Mouse (Mus musculus) embryonic stem cell, embryonic (primary cell): ENCODE measurements around the gene Baat.
"Not testable (repeated sequence)": the region's sequence is repeated elsewhere in the genome, so short reads cannot be mapped to it uniquely, and the experiment has no call there.

Experiments used
- CTCF ChIA-PET, 4 experiments: fragments of 300-600 bp in 2 of 4; fragments of 350-600 bp in 2 of 4; sonication (Branson Sonifier 250); formaldehyde crosslinking; loops; one replicate each; lab custom pipeline; 2022; ENCODE audit warnings: inconsistent platforms in 2 of 4; lab: Charles Lee
- POLR2A ChIA-PET, 4 experiments: fragments of 300-600 bp in 2 of 4; fragments of 350-600 bp in 2 of 4; sonication (Branson Sonifier 250); formaldehyde crosslinking; loops; one replicate each; lab custom pipeline; 2022; ENCODE audit warnings: antibody characterized with exemption in 4 of 4, inconsistent platforms in 1 of 4; lab: Charles Lee

The Baat gene

DNA sequence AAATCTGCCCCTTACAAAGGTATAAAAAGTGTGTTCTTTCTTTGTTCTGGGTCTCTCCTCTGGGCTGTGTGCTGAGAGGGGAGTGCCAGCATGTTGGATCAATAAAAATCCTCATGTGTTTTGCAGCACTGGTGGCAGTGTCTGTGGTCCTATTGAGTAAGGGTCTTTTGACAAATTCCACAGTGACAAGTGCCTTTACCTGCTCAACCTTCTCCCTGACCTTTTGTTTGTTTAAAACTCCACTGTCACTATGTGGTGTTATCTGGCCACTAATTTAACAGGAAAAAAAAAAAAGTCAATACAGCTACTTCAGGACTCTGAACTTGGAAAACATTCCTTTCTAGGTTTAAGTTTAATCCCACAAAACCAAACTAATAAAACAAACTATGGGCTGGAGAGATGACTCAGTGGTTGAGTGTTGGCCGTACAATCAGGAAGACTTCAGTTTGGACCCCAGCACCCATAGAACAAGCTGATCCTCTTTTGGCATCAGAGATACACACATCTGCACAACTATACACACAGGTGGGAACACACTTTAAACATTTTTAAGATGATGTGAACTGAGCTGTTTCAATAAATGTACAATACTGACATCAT lies 4.0 kb upstream of the Baat start:
- POLR2A ChIA-PET: interaction anchor here in 2 of 4 experiments (0.6 to 0.7 kb wide), 2 partner anchors 53 to 124 kb away, joined by 3 read pairs; no protein-coding TSS in a partner anchor

DNA sequence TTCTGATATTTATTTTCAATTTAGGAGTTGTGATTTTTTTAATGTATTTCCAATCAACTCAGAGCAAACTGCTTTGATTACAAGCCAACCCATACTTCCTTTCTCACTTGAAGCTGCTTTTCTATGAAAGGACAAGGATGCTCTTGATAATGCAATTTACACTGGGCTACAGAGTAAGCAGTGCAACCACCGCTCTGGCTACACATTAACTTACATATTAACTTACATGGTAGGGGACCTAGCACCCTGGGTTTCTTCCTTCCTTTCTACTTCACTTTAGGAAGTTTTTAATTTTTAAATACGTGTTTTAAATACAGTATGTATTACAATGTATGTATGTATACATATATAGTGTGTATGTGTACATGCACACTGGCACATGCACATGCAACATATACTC lies 2.8 kb upstream of the Baat start:
- POLR2A ChIA-PET: no interaction called here
- CTCF ChIA-PET: no interaction called here

More for the DNA sequence above, 4.0 kb upstream of the Baat start:
- CTCF ChIA-PET: not testable (repeated sequence)

DNA sequence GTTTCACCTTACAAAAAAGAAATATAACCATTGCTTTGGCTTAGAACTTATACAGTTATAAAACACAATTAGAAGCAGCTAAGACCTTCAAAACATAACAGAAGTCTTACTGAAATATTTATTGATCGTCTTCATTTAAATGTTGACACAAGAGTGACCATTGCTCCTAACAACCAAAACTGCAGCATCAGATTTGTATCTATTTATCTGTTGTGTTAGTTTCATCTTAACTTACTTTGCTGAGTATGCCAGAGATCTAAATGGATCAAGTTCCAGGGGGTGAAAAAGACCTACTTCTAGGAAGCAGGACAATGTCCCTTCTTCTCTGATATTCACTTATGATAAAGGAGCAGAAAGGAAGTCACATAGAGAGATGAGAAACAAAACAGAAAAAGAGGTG lies 2.8 kb downstream of the Baat start:
- ChIA-PET CTCF (no interaction called here), POLR2A (no interaction called here)

DNA sequence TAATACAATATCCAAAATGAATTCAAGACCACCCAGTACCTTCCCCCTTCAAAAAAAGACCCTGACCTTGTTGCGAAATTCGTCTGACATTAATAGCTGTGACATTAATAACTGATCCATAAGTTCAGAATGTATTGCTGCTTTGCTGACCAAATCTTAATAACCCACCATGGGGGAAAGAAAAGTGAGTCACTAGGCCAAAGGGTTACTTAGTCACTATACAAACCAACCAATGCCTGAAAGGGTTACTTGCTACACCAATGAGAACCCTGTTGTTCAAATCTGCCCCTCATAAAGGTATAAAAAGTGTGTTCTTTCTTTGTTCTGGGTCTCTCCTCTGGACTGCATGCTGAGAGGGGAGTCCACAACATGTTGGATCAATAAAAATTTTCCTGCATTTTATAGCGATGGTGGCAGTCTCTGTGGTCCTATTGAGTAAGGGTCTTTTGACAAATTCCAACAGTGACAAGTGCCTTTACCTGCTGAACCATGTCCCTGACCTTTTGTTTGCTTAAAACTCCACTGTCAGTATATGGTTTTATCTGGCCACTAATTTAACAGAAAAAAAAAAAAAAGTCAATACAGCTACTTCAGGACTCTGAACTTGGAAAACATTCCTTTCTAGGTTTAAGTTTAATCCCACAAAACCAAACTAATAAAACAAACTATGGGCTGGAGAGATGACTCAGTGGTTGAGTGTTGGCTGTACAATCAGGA lies 20.3 kb downstream of the Baat start:
- POLR2A ChIA-PET, CTCF ChIA-PET: not testable (repeated sequence)

DNA sequence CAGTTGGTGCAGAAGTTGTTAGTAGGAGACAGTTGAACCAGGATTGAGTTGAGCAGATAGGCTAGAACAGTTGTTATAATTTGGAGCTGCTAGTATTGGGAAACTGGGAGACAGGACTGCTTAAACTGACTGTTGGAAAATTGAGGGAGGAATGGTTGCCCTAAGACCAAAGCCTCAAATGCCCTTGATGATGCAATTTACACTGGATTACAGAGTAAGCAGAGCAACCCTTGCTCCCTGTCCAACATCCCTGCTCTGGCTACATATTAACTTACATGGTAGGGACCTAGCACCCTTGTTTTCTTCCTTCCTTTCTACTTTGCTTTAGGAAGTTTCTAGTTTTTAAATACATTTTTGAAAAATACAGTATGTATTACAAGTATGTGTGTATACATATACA lies 20.9 kb downstream of the Baat start:
- ChIA-PET POLR2A (no interaction called here), CTCF (no interaction called here)

DNA sequence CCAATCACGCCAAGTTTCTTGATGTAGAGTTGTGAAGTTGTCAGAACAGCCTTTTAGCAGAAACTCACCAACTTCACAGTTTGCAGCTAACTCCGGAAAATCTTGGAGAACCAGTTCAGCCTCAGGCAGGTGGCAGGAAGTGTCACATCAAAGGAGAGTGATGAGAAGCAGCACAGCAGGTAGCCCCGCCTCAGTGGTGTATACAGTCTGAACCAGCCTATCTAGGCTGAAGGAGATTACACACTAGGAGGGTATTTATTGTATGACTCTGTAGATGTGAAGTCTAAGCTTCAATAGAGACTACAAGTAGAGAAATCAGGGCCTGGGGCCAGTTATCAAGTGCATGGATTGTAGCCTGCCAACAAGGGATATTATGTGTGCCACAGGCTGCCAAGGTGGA lies 25.5 kb downstream of the Baat start:
- POLR2A ChIA-PET: interaction anchor here in 1 of 4 experiments (2.9 kb wide), 1 partner anchor 13 kb away, joined by 12 read pairs; no protein-coding TSS in a partner anchor
- CTCF ChIA-PET: no interaction called here

DNA sequence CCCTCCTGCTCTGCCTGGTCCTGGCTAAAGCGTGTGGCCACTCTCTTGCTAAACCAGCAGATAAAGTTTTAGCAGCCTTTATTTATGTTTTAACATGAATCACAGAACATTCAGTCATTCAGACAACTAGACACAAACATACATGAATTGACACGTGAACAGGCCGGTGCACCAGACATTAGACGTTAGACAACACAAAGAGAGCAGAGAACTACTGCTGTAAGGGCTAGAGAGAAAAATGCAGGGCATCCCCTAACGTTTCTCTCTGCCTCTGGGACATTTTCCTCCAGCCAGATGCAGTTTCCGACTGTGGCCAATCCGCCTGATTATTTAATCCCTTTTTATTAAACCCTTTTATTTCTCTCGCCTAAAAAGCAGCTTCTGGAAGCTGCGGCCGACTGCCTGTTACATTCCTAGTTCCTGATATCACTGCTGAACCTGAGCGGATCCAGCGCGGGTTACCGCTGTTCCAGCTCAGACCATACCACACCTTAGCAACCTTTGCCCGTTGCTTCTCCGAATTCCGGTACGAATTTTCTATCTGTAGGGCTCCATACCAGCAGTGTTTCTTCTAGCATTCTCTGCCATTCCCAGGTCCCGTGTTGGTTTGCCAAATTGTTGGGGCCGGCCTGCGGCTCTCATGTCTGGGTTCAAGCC lies 26.1 kb downstream of the Baat start:
- POLR2A ChIA-PET: interaction anchor here in 1 of 4 experiments (1.0 to 2.9 kb wide), 2 partner anchors 12 to 41 kb away, joined by 3 to 12 read pairs; partner anchors contain the start of genes Mrpl50 and Zfp189

DNA sequence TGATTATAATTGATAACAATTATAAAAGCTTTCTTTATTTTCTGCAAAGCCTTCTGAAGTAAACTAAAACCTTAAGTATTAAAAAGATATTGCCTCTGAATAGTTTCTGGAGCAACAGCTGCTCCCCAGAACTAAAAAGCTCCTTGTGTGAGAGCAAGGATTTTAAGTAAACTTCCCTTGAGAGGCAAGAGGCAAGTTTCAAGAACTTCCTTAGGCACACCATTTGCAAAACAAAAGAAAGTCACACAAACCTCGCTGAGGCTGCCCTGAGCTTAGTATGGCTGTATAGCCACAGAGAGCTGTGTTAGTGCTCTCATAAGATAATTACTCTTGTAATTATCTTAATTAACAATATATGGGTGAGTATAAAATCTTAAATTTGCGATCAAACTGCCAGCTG lies 27.3 kb downstream of the Baat start:
- POLR2A ChIA-PET: interaction anchor here in 1 of 4 experiments (1.0 to 2.9 kb wide), 3 partner anchors 11 to 42 kb away, joined by 3 to 12 read pairs (median 3); partner anchors contain the start of genes Mrpl50 and Zfp189
- CTCF ChIA-PET: interaction anchor here in 1 of 4 experiments (1.8 kb wide), 1 partner anchor 12 kb away, joined by 3 read pairs; no protein-coding TSS in a partner anchor

More for the DNA sequence above, 26.1 kb downstream of the Baat start:
- CTCF ChIA-PET: no interaction called here

DNA sequence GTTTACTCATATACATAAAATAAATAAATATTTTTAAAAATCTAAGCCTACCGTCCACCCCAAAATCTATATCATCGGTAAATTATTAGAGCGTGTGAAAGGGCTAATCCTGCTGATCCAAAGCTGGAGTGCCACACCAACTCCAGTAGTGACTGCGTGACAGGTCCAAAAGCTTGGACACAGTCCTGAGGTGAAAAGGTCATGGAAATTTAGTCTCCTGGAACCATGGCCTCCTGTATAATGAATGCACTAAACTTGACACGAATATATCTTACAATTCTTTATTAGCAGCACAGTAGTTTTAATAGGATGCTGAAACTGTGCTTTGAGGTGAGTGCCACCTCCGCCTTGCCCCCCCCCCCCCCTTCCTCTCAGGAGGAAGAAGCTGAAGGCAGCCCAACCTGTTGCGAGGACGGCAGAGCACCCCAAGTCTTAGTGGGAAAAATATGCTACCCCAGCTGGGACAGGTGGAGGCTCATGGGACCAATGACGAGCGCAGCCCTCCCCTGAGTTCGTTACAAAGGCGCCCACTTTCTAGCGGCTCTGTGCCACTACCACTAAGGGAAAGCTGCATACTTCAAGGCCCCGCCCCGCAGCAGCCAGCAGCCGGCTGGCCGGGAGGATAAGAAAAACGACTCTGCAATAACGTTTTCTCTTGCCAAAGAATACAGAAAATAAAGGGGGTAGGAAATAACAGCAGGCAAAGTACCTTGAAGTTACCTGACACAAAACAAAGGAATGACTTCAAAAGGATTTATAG lies 28.1 kb downstream of the Baat start:
- CTCF ChIA-PET: interaction anchor here in 2 of 4 experiments (0.6 to 1.8 kb wide), 2 partner anchors 11 to 778 kb away, joined by 3 to 4 read pairs; no protein-coding TSS in a partner anchor
- POLR2A ChIA-PET: interaction anchor here in 1 of 4 experiments (0.8 to 1.0 kb wide), 2 partner anchors 11 to 43 kb away, joined by 3 read pairs; partner anchors contain the start of genes Mrpl50 and Zfp189

DNA sequence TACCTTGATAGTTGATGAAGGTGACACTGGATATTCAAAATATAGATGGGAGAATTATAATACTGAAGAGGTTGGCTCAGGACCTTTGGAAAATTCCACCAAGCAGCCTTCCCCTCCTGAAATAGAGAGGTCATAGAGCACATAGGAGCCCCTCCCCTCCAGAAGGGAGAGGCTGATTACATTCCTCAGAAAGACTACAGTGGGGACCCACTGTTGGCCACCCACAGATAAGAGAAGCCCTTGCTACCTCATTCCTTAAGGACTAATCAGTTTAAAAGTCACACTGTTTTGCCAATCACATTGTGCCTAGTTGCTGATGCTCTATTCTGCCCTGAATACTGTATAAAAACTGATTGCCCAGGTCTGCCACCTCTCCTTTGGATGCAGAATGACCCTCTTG lies 31.8 kb downstream of the Baat start:
- ChIA-PET CTCF (no interaction called here), POLR2A (no interaction called here)

DNA sequence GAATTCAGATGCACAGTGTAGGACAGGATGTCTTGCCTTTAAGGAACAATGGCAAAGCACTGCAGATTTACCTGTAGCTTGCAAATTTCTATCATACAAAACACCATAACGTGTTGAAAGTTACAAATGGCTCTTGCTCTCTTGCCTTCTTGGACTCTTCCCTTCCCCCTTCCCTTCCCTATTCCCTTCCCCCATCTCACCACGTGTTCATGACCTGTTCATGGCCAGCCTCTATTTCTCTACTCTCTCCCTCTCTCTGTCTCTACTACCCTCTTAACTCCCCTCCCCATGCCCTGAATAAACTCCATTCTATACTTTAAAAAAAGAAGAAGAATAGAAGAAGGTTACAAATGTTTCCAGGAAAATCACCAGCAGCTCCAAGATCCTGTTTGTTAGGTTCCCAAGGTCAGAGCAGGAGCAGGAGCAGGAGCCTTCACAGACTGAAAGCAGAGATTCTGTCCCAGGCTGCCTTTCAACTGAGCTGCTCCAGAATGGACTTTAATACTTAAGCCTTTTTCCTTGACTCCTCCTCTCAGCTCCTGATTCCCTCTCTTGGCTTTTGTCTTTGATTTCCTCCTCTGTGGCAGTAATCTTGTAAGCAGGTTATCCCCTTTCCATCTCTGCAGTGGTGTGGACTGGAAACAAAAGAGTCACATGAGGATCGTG lies 32.8 kb downstream of the Baat start, which contains the start of gene Acnat1:
Acnat1 (minus strand) TSS at position 478 of the 666 bp plus-strand sequence.
- CTCF ChIA-PET: no interaction called here
- POLR2A ChIA-PET: interaction anchor here in 1 of 4 experiments (1.3 kb wide), 1 partner anchor 47 kb away, joined by 4 read pairs; the partner anchor contains the start of genes Mrpl50 and Zfp189

DNA sequence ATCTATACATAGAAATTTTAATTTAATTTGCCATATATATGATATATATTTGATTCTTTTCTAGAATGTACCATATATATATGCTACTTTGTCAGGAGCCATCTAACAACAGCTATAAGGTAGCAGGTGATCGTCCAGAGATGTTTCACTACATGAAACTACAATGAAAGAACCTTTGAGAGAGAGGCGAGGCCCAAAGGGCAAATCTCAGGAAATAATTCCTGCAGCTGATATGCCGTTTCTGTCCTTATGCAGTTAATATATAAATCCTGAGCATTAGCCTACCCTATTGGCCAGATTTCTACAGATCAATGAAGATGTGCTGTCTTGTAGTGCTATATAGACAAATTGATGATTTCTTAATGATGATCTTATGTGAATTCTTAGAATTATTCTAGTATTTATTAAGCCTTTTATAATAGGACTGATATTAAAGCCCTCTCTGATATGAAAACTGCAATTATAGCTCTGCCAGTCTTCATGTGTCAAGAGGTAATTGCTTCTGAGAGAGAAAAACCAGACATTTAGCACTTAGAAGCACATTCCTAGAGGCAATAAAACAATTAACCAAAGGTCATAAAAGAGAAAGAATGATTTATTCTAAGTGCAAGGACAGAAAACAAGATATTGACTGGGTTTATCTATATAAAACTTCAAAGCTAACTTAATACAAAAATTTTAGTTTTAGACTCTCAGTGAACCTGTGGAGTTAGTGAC lies 36.8 kb downstream of the Baat start:
- POLR2A ChIA-PET: interaction anchor here in 1 of 4 experiments (2.4 kb wide), 1 partner anchor 11 kb away, joined by 12 read pairs; no protein-coding TSS in a partner anchor
- CTCF ChIA-PET: no interaction called here

DNA sequence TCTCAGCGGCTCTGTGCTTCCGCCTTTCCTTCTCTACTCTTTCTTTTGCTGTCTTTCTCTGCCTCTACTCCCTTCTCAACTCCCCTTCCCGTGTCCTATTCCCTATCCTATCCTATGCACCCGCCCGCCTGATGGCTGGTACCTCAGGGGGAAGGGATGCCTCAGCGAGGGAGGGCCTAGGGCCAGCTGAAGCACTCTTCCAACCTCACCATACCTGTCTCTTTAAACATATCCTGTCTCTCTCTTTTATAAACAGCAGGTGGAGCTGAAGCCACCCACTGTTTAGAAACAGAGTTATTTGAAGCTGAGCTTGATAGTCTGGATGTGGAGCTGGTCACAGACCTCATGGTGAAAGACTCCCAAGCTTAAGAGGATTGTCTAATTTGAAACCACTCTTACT lies 39.0 kb downstream of the Baat start:
- CTCF ChIA-PET: interaction anchor here in 2 of 4 experiments (0.6 to 1.4 kb wide), 6 partner anchors 10 to 429 kb away, joined by 3 to 7 read pairs (median 3); partner anchors contain the start of genes Mrpl50 (in 1 of the 2) and Zfp189 (in 1 of the 2)
- POLR2A ChIA-PET: interaction anchor here in 3 of 4 experiments (0.6 to 3.1 kb wide), 4 partner anchors 13 to 54 kb away, joined by 3 to 12 read pairs (median 6); partner anchors contain the start of genes Mrpl50 (in 2 of the 3) and Zfp189 (in 2 of the 3)

DNA sequence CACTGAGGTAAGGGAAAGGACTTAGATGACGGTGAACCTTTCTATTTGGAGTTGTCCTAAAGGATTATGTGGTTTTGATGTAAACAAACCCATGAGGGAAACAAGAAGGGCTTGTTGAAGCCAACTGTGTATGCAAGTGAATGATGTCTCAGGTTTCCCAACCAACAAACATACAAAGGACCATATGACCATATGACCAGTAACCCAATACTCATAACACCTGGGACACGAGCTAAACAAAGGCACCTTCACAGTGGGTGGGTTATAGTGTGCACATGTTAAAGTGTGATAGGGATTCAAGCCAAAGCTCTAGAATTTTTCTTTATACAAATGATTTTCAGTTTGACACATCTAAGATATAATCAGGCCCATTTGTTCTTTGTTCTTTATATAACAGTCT lies 50.2 kb downstream of the Baat start:
- CTCF ChIA-PET: interaction anchor here in 1 of 4 experiments (0.7 kb wide), 1 partner anchor 1831 kb away, joined by 4 read pairs; no protein-coding TSS in a partner anchor
- POLR2A ChIA-PET: no interaction called here

DNA sequence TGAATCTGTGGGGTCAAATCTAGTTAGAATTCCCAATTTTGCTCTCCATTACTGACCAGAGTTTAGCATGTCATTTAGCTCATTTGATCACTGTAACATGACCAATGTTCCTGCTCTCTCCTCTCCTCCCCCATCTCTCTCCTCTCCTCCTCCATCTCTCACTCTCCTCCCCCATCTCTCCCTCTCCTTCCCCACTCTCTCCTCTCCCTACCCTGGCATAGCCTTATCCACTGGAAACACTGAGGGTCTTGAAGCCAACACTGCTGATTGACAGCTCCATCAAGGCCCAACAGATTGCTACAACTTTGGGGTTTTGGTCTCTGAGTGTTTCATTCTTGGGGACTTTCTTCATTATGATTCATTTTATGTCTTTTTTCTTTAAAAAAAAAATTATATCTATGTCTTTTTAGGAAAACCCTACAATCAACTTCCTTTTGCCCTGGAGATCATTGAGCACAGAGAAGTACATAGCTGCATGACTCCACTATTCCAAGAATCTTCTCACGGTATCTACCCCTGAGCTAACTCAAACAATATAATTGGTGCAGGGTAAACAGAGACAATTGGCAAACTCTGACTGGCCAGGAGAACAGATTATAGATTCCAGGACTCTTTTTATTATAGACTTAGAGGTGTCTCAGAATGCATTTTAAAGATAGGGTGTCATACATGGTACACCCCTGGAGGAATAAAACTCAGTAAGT lies 54.4 kb downstream of the Baat start:
- ChIA-PET CTCF (no interaction called here), POLR2A (no interaction called here)

DNA sequence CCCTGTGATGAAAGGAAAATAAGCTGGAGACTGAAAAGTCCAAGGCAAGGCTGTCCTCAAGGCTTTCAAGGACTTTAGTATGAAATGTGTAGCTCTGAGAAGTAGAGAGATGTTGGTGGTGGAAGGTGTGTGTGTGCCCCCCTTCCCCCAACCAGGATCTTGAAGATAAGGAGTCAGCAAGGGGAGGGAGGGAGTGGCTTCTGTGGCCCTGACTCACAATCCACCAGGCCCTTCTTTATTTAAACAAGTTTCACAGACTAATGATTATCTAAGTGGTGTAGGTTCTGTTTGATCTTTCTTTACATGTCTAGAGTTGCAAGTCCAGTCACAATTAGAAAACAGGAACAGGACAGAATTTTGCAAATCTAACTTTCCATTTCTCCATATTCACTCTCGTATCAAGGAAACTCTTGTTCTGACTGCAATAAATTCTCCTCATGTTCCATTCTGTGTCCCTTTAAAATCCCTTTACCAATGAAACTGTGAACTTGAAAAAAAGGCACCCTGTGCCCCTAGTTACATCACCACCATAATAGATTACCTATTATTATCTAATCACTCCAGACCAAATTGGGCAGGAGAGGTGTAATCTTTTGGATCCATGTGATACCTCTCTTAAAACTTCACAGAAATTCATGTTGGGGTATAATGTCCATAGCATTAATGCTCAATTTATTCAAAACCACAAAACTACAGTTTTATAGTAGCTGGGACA lies 55.1 kb downstream of the Baat start:
- POLR2A ChIA-PET: not testable (repeated sequence)

More for the DNA sequence above, 55.1 kb downstream of the Baat start:
- CTCF ChIA-PET: not testable (repeated sequence)
